Mouse (Mus musculus) myocyte (in vitro differentiated cells): ENCODE measurements around the gene 1810010D01Rik. TPM values are rescaled to one million over a fixed set of nuclear protein-coding genes. Genes with fewer than 3 reads are reported as not detected.
A peak's percentile ranks its signal among the peaks of the same experiment; 100 is the strongest.

Source experiments
- H3K27me3 ChIP-seq: one replicate; pipeline ENCODE4 v1.6.1; 2011; ENCODE audit not compliant: control insufficient read depth, insufficient read depth, insufficient read length
- H3K36me3 ChIP-seq: one replicate; pipeline ENCODE4 v1.6.1; 2011; ENCODE audit not compliant: control insufficient read depth, insufficient read depth
- H3K4me2 ChIP-seq: one replicate; pipeline ENCODE4 v1.6.1; 2011; ENCODE audit warnings: low read depth, control low read depth
- H3K4me3 ChIP-seq: one replicate; pipeline ENCODE4 v1.5.1; 2011; ENCODE audit warnings: mild to moderate bottlenecking, control low read depth, moderate library complexity
- H3K79me2 ChIP-seq: one replicate; pipeline ENCODE4 v1.6.1; 2011; ENCODE audit not compliant: control insufficient read depth, insufficient read depth
- H3ac ChIP-seq: one replicate; pipeline ENCODE4 v1.6.1; 2011; ENCODE audit not compliant: control insufficient read depth, insufficient read length
- CEBPB ChIP-seq: IDR thresholded peaks from 2 replicates; pipeline ENCODE4 v1.6.1; 2011; ENCODE audit warnings: mild to moderate bottlenecking, moderate library complexity; ENCODE audit not compliant: poor library complexity, insufficient read depth, severe bottlenecking
- E2F4 ChIP-seq: IDR thresholded peaks from one replicate; pipeline ENCODE4 v1.6.1; 2011; ENCODE audit warnings: mild to moderate bottlenecking, control low read depth, moderate library complexity; ENCODE audit not compliant: insufficient read depth
- MAX ChIP-seq: IDR thresholded peaks from one replicate; pipeline ENCODE4 v1.6.1; 2011; ENCODE audit warnings: low read depth, mild to moderate bottlenecking, control low read depth
- MYOD1 ChIP-seq, 3 experiments: IDR thresholded peaks; one replicate each; pipeline ENCODE4 v1.6.1; 2011; ENCODE audit warnings: control low read depth in 2 of 3, low read depth in 2 of 3, mild to moderate bottlenecking in 2 of 3, moderate library complexity in 1 of 3; ENCODE audit not compliant: insufficient read length in 2 of 3, control insufficient read depth in 1 of 3
- MYOG ChIP-seq, 3 experiments: IDR thresholded peaks; one replicate each; pipeline ENCODE4 v1.6.1; 2011; ENCODE audit warnings: control low read depth in 2 of 3, low read depth in 2 of 3, mild to moderate bottlenecking in 2 of 3; ENCODE audit not compliant: insufficient read length in 2 of 3, control insufficient read depth in 1 of 3, insufficient read depth in 1 of 3
- POLR2A ChIP-seq: IDR thresholded peaks from one replicate; pipeline ENCODE4 v1.6.1; 2011; ENCODE audit warnings: low read depth, mild to moderate bottlenecking, control low read depth, moderate library complexity; ENCODE audit not compliant: insufficient read length
- POLR2AphosphoS2 ChIP-seq: IDR thresholded peaks from one replicate; pipeline ENCODE4 v1.6.1; 2011; ENCODE audit warnings: low read depth, control low read depth; ENCODE audit not compliant: insufficient read length
- REST ChIP-seq: IDR thresholded peaks from one replicate; pipeline ENCODE4 v1.6.1; 2011; ENCODE audit warnings: mild to moderate bottlenecking, control low read depth, moderate library complexity; ENCODE audit not compliant: insufficient read depth, insufficient read length
- SRF ChIP-seq: IDR thresholded peaks from one replicate; pipeline ENCODE4 v1.6.1; 2011; ENCODE audit warnings: low read depth; ENCODE audit not compliant: control insufficient read depth, insufficient read length
- TCF12 ChIP-seq: IDR thresholded peaks from one replicate; pipeline ENCODE4 v1.6.1; 2011; ENCODE audit warnings: mild to moderate bottlenecking, control low read depth; ENCODE audit not compliant: poor library complexity, insufficient read depth, severe bottlenecking
- TCF3 ChIP-seq: IDR thresholded peaks from one replicate; pipeline ENCODE4 v1.6.1; 2011; ENCODE audit warnings: low read depth, control low read depth; ENCODE audit not compliant: insufficient read length
- USF1 ChIP-seq: IDR thresholded peaks from one replicate; pipeline ENCODE4 v1.6.1; 2011; ENCODE audit warnings: low read depth, mild to moderate bottlenecking, control low read depth, moderate library complexity
- polyA plus RNA-seq: library from polyadenylated mRNA; unstranded; fragments of >200 nt; fragmentation: generic; extraction: Trizol; gene quantifications from one replicate; pipeline ENCODE4 v1.2.1, GENCODE M21; 2012; ENCODE audit warnings: missing spikeins

Gene 1810010D01Rik
- polyA plus RNA-seq, 1 experiment, result not detected

- no peak for TF ChIP-seq MYOD1 (IDR thresholded peaks at IDR 0.05; ENCODE audit: control insufficient read depth in 1 of 3, insufficient read length in 2 of 3, low read depth in 2 of 3)
- no peak for TF ChIP-seq E2F4
- no peak for TF ChIP-seq TCF3
- TF ChIP-seq POLR2AphosphoS2, result no peak
- Histone ChIP-seq H3ac (no peak overlapping the region), H3K4me2 (peak overlapping the region; percentile 67), H3K36me3 (no peaks in the 10 kb centered on the region), H3K79me2 (no peaks in the 10 kb centered on the region), H3K4me3 (no peak overlapping the region), H3K27me3 (no peaks in the 10 kb centered on the region)
Measured at GRCm38 (mm10) chr7:145197711-145198110, 10.2 kb downstream of the 1810010D01Rik start.

GRCm38 (mm10) chr7:145197042-145197441 is 10.9 kb downstream of the 1810010D01Rik start:
- no peak for TF ChIP-seq POLR2AphosphoS2
- TF ChIP-seq REST, result no peak
- no peak for TF ChIP-seq MYOD1 (IDR thresholded peaks at IDR 0.05; ENCODE audit: control insufficient read depth in 1 of 3, insufficient read length in 2 of 3, low read depth in 2 of 3)
- no peaks in the 10 kb centered on the region for H3K79me2 ChIP-seq
- peak overlapping the region; percentile 67 for H3K4me2 ChIP-seq
- no peak overlapping the region for H3ac ChIP-seq
- H3K27me3 ChIP-seq, result no peaks in the 10 kb centered on the region
- no peak overlapping the region for H3K4me3 ChIP-seq
- no peaks in the 10 kb centered on the region for H3K36me3 ChIP-seq

GRCm38 (mm10) chr7:145196340-145196739 is 11.6 kb downstream of the 1810010D01Rik start:
- H3ac ChIP-seq, result no peak overlapping the region
- no peaks in the 10 kb centered on the region for H3K27me3 ChIP-seq
- no peaks in the 10 kb centered on the region for H3K79me2 ChIP-seq
- H3K4me2 ChIP-seq, result no peak overlapping the region
- H3K4me3 ChIP-seq, result no peak overlapping the region
- TF ChIP-seq E2F4, result no peak
- no peak for TF ChIP-seq POLR2A
- no peak for TF ChIP-seq MYOD1 (IDR thresholded peaks at IDR 0.05; ENCODE audit: control insufficient read depth in 1 of 3, insufficient read length in 2 of 3, low read depth in 2 of 3)
- TF ChIP-seq CEBPB, result no peak
- no peak for TF ChIP-seq MYOG (IDR thresholded peaks at IDR 0.05; ENCODE audit: control insufficient read depth in 1 of 3, insufficient read depth in 1 of 3, insufficient read length in 2 of 3, low read depth in 2 of 3)
- TF ChIP-seq TCF12, result no peak
- TF ChIP-seq REST, result no peak
- TF ChIP-seq POLR2AphosphoS2, result no peak
- TF ChIP-seq SRF, result no peak
- TF ChIP-seq MAX, result no peak
- no peak for TF ChIP-seq USF1
- no peak for TF ChIP-seq TCF3
- no peaks in the 10 kb centered on the region for H3K36me3 ChIP-seq

GRCm38 (mm10) chr7:145195186-145195927 is 12.6 kb downstream of the 1810010D01Rik start:
- H3K36me3 ChIP-seq, result no peaks in the 10 kb centered on the region
- H3K4me2 ChIP-seq, result peak overlapping the region; percentile 45
- no peaks in the 10 kb centered on the region for H3K79me2 ChIP-seq
- no peak overlapping the region for H3ac ChIP-seq
- no peak overlapping the region for H3K4me3 ChIP-seq
- no peak for TF ChIP-seq POLR2AphosphoS2
- no peak for TF ChIP-seq POLR2A
- peak in 2 of 3 experiments; percentile 4 to 5 for TF ChIP-seq MYOD1 (IDR thresholded peaks at IDR 0.05; ENCODE audit: control insufficient read depth in 1 of 3, insufficient read length in 2 of 3, low read depth in 2 of 3)
- TF ChIP-seq USF1, result no peak
- no peak for TF ChIP-seq SRF
- H3K27me3 ChIP-seq, result no peaks in the 10 kb centered on the region

GRCm38 (mm10) chr7:145194455-145195161 is 13.3 kb downstream of the 1810010D01Rik start:
- TF ChIP-seq TCF3 (no peak), POLR2A (no peak), TCF12 (no peak), MYOG (IDR thresholded peaks at IDR 0.05; ENCODE audit: control insufficient read depth in 1 of 3, insufficient read depth in 1 of 3, insufficient read length in 2 of 3, low read depth in 2 of 3) (no peak), SRF (no peak), REST (no peak), E2F4 (no peak), POLR2AphosphoS2 (no peak), MYOD1 (IDR thresholded peaks at IDR 0.05; ENCODE audit: control insufficient read depth in 1 of 3, insufficient read length in 2 of 3, low read depth in 2 of 3) (no peak), CEBPB (no peak), USF1 (no peak)
- Histone ChIP-seq H3ac (no peak overlapping the region), H3K27me3 (no peaks in the 10 kb centered on the region), H3K4me3 (no peak overlapping the region), H3K4me2 (peak overlapping the region; percentile 45), H3K79me2 (no peaks in the 10 kb centered on the region), H3K36me3 (no peaks in the 10 kb centered on the region)
